ENCODE assay signal across 17 mouse cellular contexts in genomic region chr3:31239645-31240044, GRCm38 (mm10).
A peak's percentile ranks its signal among the peaks of the same experiment; 100 is the strongest.
DNase-seq lines count a peak whose midpoint lies in the region; ATAC-seq lines count a peak whose summit lies in the region.
"Had no signal": no experiment of that assay in that cellular context is flagged by ENCODE, and none has a peak within 500 bp of the region (broad histone marks: within the 10 kb centered on the region; RNA-seq: fewer than 3 reads in every experiment).

No protein-coding gene starts in this region.

- peak; percentile 71 for ATAC-seq in cerebellum, adult (ENCODE audit: insufficient number of reproducible peaks, low FRiP score, low TSS enrichment)
- ATAC-seq: CD4-positive, CD25-positive, alpha-beta regulatory T cell, adult 4 months; forebrain, embryonic 15.5 days; intestine, embryonic 15.5 days had no signal

- DNase-seq in cerebellum, postnatal 4 days (ENCODE audit: low spot score in 2 of 2) = no peak
- peak; percentile 52 to 66 for DNase-seq in cerebellum, adult 18-20 months
- peak; percentile 60 for DNase-seq in cerebellum, adult 9-11 months
- no peak for DNase-seq in thymus, postnatal 36 days
- DNase-seq in lung, postnatal 10 days = no peak
- no peak for DNase-seq in adrenal gland, postnatal 25 days
- DNase-seq: adrenal gland, postnatal 36 days; B cell, adult 2 months; embryo, embryonic 11 days; gastrocnemius, postnatal 14 days; heart, adult 2 months; heart, postnatal 14 days; kidney, adult 18-20 months had no signal

Comparison
In these comparisons a context has a peak if more than half of its experiments do, and no peak if none do; other contexts are left out.
1. DNase-seq: peak in cerebellum, adult 18-20 months (2 of 2) and cerebellum, adult 9-11 months (single experiment); none in cerebellum, postnatal 4 days (0 of 2), thymus, postnatal 36 days (0 of 2), lung, postnatal 10 days (single experiment) and adrenal gland, postnatal 25 days (single experiment).